Mouse (Mus musculus) lung, postnatal 0 days (tissue): ENCODE results near the gene Fnip2.
A peak's percentile ranks its signal among the peaks of the same experiment; 100 is the strongest.

Experiments used
- CTCF ChIP-seq: IDR thresholded peaks from 2 replicates; pipeline ENCODE4 v1.5.1; 2016; ENCODE audit warnings: antibody characterized with exemption, mild to moderate bottlenecking
- EP300 ChIP-seq: IDR thresholded peaks from 2 replicates; pipeline ENCODE4 v1.6.1; 2016; ENCODE audit warnings: antibody characterized with exemption, mild to moderate bottlenecking, control low read depth

- peak; percentile 87 for TF ChIP-seq EP300
- TF ChIP-seq CTCF, result 0 out of 2 replicates have a peak, but pooled peaks have one; percentile 13
These were observed 35.9 kb downstream of the Fnip2 start for GRCm38 (mm10) chr3:79531581-79532271.
